Mouse (Mus musculus): Measurements from ENCODE around the gene 1700034I23Rik.
A peak's percentile ranks its signal among the peaks of the same experiment; 100 is the strongest.
"Not testable (repeated sequence)": the region's sequence is repeated elsewhere in the genome, so short reads cannot be mapped to it uniquely, and the experiment has no call there.

The 1700034I23Rik gene

DNA sequence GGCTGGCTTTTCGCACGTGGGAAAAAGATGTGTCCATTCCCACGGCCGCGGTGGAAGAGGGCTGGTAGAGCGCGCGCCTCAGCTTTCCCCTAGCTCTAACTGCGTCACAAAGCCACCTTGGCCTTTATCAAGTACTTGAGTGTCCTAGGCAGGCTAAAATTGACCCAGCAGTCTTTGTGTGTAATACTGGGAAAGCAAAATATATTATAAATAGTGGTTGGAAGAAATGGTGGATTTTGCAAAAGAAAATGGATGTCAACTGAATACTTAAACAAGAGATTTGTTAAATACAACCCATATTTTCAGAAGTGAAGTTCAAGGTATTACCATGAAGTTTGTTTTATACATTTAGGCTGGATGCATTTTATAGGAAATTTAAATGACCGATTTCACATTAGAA lies at the start of gene 1700034I23Rik:
Gene 1700034I23Rik, minus strand, starts transcription at position 101 of the 400 bp plus-strand sequence.
- DNase-seq: not testable (repeated sequence)

DNA sequence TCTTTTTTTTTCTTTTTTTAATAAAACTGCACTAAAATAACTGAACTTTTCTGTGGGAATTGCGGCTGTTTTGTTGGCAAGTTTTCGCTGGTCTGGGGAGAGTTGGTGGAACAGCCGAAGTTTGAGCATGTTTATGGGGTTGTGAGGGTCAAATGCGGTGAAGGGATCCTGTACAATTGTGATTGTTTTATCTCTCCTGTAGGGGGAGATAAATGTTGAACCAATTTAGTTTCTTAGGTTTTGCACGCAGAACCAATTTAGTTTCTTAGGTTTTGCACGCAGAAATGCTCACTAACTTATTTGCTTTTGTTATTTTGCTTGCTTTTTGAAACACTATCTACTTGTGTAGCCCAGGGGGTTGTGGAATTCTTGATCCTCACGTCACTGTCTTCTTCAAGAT lies 49.0 kb upstream of the 1700034I23Rik start:
- DNase-seq: peak in 1 of 2 experiments; percentile 12

DNA sequence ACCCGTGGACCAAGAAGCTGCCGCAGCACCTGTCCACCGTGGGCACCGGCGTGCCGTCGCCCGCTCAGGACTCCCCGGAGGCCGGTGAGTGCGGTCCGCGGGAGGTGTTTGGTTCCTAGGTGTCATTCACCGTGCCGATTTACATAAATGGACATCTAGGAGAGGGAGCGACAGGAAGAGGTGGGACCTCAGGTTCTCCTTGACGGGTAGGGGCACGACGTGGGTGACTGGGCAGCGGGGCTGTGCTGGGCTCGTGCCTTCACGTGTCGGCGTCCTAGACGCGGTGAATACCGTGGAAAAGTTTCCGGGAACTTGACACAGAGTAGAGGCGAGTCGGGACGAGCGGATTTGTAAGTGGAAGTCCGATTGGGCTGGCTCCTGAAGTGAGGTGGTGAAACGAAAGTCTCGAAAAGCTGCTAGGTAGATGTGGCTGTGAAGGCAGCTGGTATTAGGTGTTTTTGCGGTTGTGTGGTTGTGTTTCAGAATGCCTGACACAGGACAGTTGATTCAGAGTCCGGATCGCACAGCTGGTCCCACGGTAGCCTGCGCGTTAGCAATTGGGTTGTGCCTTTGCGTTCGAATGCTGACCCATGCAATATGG lies 48.4 kb upstream of the 1700034I23Rik start:
- DNase-seq: peak; percentile 53 to 59

DNA sequence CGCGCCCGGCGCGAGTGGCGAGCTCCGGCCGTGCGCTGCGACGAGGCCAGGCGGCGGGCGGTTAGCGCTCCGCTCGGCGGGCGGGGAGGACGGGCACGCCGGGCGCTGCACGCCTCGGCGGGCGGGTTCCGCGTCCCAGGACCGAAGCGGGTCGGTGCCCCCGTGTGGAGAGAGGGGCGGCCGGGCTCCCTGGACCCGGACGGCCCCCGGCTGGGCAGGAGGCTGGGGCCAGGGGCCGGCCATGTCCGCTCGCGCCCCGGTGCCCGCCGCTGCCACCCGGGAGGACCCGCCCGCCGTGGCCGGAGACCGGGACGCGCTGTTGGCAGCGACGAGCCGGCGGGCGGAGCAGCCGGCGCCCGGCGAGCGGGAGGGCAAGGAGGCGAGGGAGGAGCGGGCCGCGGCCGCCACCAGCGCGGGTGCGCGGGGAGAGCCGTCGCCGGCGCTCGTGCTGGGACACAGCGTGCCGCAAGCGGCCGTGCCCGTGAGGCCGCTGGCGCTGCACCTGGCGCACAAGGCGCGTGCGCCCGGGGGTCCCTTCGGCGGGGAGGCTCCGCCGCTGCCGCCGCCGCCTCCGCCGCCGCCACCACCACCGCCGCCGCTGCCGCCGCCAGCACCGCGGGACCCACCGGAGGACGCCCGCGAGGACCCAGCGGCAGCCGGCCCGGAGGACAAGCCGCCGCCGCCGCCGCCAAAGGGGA lies 47.7 kb upstream of the 1700034I23Rik start:
- DNase-seq: no peak

DNA sequence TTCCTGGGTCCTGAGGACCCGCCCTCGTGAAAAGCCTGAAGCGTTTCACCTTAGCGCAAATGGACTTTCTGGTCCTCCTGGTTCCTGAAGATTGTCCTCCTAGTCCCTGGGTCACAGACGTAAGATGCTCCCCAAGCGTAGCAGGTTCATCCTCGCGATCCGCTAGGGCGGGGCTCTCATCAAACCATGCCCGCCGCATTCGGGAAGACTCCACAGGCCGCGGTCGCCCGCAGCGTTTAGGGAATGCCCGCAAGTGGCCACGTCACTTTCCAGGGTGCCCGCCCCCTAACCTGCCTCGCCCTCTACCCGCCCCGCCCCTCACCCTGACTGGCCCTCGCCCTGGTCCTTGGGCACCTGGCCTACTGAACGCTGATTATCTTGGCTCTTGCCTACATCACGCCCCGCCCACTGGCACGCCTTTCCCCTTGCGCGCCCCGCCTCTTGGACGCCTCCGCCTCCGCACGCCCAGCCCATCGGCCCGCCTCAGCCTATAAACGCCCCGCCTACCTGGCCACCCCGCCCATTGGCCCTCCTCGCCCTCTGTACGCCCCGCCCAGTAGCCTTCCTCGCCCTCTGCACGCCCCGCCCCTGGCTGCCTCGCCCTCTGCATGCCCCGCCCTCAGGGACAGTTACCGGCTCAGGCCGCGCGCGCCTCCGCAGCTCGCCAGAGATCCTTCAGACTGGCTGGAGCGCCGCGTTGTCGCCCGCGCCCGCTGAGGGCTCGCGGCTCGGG lies 47.0 kb upstream of the 1700034I23Rik start, which contains the start of gene Larp1b:
Gene Larp1b, plus strand, starts transcription at position 659 of the 733 bp plus-strand sequence.
- DNase-seq: peak; percentile 100

DNA sequence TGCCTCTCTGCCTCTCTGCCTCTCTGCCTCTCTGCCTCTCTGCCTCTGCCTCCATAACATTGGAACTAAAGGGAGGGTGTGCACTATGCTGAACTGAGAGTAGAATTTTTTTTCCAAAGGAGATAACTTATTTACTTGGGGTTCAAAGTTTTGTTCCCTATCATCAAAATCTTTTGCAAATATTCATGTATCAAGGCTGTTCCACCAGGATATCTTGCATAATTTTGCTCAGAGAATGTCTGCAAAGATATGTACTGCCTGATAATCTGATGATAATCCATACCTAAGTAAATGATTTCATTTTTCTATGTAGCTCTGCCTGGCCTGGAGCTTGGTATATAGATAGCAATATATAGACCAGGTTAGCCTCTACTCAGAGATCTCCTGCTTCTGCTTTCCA lies 36.7 kb upstream of the 1700034I23Rik start:
- no peak for DNase-seq

DNA sequence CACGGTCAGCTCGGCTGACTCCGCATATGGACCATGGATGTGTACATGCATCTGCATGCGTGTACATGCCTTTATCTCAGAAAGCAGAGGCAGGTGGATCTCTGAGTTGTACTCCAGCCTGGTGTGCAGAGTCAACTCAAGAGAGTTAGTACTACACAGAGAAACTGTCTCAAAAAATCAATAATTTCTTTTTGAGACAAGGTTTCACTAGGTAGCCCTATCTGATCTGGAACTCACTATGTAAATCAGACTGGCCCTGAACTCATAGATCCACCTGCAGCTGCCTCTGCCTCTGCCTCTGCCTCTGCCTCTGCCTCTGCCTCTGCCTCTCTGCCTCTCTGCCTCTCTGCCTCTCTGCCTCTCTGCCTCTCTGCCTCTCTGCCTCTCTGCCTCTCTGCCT lies 36.2 kb upstream of the 1700034I23Rik start:
- no peak for DNase-seq

DNA sequence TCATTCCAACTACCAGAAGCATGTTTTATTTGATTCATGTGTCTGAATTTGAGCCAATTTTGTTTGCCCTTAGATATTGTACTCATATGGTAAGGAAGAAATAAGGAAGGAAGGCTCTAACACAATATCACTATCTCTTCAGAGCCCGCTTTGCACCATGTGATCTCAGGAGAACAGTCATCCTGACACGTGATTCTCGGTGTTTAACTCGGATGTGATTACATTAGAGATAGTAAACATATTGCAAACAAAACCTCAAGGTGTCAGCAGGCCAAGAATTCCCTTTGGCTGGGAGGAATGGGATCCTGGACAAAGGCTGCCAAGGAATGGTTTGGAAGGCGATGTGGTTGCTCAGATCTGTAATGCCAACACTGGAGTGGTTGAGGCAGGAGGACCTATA lies 35.8 kb upstream of the 1700034I23Rik start:
- no peak for DNase-seq

DNA sequence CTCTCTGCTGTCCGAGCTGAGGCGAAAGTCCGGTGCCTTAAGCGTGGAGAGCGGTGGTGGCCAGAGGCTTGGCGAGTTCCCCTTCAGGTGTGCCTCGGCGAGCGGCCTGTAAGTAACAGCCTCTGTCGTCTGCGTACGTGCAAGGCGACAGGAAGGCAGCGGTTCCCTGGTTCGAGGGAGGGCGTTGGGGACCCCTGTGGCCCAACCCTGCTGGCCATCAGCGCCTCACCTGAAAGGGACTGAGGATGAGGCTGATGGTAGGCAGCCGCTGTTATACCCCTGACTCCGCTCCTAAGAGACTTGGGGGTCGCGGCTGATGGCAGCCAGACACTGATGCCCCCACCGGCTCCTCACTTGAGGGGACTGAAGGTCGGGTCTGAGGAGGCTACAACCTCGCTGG lies 8.0 kb downstream of the 1700034I23Rik start:
- DNase-seq: peak; percentile 27 to 35

DNA sequence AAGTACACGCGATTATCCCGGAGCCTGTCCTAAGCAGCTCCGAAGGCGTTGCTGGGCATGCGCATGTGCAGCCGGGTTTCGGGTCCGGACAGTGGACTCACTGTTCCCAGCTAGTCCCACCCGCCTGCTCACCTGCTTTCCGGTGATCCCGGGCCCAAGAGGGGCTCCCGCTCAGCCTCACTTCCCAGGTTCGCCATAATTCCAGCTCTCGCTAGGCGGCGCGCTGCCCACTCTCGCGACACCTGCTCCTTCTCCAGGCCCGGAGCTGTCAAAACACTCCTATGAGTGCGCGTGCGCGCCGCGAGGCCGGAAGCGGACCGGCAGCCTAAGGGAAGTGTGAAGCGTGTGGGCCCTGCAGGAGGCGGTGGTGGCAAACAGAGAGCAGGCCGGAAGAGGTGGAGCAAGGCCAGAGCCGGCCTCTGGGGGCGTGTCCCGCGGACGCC lies 8.5 kb downstream of the 1700034I23Rik start:
- peak; percentile 93 to 97 for DNase-seq

DNA sequence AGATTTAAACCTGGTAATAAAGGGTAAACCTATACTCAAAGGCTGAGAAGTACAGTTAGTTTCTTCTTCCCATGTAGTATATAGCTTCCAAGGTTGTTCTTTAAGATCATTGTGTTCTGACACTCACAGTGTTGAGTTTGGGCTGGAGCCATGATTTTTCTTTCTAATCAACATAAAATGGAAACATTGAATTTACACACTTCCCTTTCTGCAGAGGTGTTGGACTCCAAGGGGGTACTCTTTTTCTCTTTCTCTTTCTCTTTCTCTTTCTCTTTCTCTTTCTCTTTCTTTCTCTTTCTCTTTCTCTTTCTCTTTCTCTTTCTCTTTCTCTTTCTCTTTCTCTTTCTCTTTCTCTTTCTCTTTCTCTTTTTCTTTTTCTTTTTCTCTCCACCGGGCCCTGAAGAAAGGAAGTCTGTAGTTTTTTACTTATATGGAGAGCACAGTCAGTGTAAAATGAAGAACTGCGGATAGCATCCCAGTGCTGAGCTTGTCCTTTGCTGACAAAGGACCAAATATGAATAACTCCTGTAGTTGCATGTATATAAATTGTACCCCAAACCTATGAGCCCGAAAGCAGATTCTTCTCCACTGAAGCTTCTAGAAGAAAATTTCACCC lies 49.1 kb downstream of the 1700034I23Rik start:
- DNase-seq: not testable (repeated sequence)

Data from spleen, adult 18-20 months (tissue).